Mouse (Mus musculus): ENCODE results near the gene B9d1. TPM values are rescaled to one million over a fixed set of nuclear protein-coding genes. Genes with fewer than 3 reads are reported as not detected.

The B9d1 gene
- 1 to 10 TPM; 2.2 to 4.4 (median 2.4) TPM for polyA plus RNA-seq (2017; shearing (Covaris generic))

DNA sequence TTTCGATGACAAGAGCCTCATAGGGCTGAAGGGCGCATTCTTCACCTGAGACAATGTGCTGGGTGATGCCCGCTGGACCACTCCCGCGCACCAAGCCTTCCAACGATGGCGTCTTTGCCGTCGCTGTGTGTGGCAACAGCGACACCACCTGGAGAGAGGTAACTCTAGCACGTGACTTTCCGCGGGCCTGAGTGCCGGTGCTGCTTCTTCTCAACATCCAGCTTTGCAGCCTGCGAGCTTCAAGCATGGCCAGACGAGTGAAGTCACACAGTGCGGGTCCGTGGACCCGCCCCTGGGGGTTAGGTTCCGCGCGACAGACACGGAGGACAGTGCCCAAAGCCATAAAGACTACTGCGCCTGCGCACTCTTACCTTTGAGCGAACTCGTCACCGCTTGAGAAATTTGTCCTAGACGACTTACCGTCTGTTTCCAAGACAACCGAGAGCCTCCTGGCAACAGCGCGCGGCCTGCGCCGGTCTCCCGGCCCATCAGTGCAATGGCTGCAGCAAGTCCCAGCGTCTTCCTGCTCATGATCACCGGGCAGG lies at the start of gene B9d1:
Gene B9d1, plus strand, starts transcription at position 432 of the 545 bp plus-strand sequence.
- peak; percentile 87 for ATAC-seq

- no peak for ATAC-seq
These were observed 40.9 kb upstream of the B9d1 start for GRCm38 (mm10) chr11:61464071-61464470.

DNA sequence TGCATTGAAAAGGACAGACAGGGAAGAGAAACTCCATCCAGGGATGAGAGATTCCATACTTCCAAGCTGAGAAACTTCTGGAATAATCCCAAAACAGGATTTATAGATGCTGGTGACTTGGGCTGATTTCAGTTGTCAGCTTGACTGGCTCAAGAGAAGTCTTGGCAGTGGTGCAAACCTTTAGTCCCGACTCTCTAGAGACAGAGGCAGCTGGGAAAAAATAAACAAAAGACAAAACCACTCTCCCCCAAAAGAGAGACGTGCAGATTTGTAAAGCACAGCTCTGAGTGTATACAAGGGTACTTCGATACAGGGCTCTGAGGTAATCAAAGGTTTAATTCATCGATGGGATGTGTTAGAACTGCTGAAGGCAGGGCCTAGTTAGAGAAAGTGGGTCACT lies 39.5 kb upstream of the B9d1 start:
- ATAC-seq = no peak

- no peak for ATAC-seq
These were observed 36.4 kb upstream of the B9d1 start for GRCm38 (mm10) chr11:61468534-61468933.

- no peak for ATAC-seq
These were observed 35.5 kb upstream of the B9d1 start for GRCm38 (mm10) chr11:61469317-61469917.

DNA sequence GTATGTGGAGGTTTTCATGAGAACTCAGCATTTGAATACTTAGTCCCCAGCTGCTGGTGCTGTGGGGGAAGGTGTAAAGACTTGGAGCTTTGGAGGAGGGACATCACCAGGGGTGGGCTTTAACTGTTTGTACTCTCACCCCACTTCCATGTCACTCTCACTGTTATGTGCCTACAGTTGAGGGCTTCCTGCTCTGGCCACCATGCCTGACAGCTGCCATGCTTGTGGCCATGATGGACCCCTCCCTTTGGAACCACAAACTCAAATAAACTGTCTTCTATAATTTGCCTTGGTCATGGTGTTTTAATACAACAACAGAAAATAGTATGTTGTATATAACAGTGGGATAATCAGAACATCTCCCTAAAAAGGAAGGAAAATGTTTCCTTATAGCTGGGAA lies 34.1 kb upstream of the B9d1 start:
- ATAC-seq = no peak

DNA sequence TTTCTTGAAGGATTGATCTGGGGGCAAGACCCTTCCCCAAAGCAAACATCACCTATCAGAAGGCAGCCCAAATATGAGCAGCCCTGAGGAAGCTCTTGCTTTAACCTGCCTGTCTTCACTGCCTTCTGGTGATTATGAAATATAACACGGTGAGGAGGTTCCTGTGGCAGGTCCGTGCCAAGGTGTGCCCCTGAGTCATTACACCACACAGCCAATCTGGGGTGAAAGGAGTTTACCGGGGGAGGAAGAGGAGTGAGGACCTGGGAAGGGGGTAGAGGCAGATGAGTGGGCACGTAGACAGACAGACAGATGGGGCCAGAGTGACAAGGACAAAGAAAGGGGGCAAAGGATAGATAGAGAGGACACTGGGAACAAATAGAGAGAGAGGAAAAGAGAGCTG lies 31.3 kb upstream of the B9d1 start:
- no peak for ATAC-seq

GRCm38 (mm10) chr11:61476786-61477382 lies 28.1 kb upstream of the B9d1 start:
- no peak for ATAC-seq

DNA sequence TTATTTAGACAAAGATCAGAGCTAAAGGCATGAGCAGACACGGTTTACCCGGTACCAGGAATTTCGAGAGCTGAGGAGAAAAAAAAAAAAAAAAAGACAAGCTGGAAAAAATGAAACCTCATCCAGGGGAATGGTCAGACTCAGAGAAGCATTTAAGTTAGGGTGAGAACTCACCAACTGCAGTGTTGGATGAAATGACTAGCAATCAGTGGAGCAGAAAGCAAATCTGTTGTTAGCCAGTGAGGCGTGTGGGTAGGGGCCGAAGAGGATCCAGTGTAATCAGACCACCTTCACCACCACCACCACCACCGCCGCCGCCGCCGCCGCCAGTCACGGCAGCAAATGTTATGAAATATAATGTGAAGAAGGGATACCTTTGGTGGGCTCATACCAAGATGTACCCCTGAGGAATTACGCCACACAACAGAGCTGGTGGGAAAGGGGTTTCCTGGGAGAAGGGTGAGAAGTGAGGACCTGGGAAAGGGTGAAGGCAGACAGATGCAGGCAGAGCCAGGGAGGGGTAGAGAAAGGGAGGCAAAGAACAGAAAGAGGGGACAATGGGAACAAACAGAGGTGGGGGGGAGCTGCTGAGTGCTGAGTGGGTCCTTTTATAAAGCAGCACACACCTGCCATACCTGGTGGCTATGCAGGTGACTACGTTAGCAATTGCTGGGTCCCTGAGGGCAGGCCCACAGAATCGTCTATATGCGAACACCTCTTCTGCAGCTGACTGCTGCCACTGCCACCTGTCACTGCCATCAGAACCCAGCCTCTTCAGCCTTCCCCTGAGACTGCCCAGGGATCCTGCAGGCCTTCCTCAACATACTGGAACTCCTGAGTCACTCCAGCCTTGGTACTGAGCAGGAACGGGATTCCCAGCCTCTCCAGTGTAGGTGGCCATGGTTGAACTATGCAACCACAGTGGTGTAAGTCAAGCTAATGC lies 27.1 kb upstream of the B9d1 start:
- no peak for ATAC-seq

- no peak for ATAC-seq
These were observed 26.2 kb upstream of the B9d1 start for GRCm38 (mm10) chr11:61478788-61479187.

- peak; percentile 25 for ATAC-seq
These were observed 23.5 kb upstream of the B9d1 start for GRCm38 (mm10) chr11:61481239-61482090.

DNA sequence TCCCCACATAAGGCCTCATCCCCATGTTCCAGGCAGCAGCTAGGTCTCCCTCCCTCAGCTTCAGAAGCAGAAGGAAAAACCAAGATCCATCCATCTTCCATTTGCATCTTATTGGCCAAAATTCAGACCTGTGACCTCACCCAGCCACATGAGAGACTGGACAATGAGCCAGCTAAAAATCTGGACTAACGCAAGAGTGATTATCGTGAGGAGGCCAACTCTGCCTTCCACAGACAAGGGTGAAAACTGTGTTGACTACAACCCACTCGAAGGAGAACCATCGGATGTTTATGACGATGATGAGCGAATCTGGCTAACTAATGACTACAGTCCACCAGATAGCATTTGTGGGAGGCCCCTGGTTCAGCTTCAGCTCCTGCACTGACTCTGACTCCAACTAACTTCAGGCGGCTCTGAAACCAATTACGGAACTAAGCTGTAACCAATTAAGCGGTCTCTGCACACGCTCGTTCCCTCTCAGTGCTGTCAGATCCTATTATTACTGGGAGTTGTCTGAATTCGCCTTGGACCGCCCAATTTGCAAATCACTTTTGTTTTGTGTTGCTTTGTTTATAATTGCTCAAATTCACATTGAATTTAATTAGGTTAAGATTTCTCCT lies 21.6 kb upstream of the B9d1 start:
- no peak for ATAC-seq

- ATAC-seq = no peak
These were observed 20.7 kb upstream of the B9d1 start for GRCm38 (mm10) chr11:61484256-61484612.

DNA sequence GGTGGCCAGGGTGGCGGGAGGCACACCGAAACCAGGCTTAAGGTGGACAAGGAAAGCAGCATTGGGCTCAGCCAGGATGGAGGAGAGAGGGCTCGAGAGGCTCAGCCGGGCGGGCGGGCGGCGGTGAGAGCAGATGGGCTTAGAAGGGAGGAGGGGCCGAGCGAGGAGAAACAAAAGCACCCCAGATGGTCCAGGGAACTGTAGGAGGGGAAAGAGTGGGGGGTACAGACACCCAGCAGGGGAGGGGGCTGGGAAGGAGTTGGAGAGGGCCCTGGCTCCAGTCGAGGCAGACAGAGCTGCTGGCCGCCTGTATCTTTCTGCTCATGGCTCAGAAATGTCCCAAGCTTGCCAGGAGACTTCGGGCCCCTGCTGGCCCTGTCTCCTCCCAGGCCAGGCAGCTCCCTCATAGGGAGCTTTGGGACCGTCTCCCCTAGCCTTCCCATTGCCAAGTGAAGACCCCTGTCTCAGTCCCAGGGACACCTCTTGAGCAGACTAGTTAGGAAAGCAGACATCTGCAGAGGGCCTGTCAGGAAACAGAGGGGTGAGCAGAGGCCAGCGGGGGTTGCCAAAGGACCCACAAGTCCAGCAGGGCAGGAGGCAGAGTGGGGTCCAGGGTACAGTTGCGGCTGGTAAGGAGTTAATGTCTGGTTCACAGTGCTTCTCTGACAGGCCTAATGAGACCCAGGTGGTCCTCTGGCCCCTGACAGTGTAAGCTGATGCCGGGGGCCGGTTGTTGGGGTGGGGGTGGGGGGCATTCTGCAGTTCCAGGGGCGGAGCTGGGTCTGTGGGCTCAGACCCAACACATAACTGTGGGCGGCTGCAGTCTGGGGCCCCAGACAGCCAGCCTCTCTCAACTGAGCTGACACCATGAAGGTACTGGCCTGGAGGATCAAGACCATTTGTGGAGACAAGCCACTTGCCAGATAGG lies 20.1 kb upstream of the B9d1 start, which contains the start of gene Mfap4:
Gene Mfap4, plus strand, starts transcription at position 819 of the 928 bp plus-strand sequence.
- no peak for ATAC-seq

DNA sequence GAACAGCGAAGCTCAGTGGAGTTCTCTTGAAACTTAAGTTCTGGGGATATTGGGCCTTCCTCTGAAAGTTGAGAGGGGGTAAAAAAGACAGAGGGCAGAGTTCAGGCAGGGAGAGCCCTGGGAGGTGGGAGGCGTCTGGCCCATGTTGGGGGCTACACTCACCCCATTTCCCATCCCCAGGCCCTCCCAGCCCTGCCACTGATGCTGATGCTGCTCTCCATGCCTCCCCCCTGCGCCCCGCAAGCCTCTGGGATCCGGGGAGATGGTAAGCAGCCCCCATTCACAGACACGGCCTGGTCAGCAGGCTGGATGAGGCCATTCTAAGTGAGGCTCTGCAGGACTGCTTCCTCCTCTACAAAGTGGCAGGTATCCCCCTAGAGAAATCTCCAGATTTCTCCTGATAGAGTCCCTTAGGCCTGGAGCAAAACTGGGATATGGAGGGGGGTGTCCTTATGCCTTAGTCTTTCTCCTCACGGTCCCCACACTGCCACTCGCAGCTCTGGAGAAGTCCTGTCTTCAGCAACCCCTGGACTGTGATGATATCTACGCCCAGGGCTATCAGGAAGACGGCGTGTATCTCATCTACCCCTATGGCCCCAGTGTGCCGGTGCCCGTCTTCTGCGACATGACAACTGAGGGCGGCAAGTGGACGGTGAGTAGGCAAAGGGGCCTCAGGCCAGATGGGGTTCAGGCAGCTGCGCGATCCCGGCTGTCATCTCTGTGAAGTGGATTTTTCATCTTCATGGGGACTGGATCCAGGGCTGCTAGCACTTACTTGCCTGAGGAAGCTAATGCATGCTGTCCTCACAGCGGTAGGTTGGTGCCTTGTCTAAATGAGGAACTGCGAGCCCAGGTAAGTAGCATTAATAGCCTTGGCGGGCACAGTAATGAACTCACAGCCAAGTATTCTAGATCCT lies 19.1 kb upstream of the B9d1 start:
- no peak for ATAC-seq

DNA sequence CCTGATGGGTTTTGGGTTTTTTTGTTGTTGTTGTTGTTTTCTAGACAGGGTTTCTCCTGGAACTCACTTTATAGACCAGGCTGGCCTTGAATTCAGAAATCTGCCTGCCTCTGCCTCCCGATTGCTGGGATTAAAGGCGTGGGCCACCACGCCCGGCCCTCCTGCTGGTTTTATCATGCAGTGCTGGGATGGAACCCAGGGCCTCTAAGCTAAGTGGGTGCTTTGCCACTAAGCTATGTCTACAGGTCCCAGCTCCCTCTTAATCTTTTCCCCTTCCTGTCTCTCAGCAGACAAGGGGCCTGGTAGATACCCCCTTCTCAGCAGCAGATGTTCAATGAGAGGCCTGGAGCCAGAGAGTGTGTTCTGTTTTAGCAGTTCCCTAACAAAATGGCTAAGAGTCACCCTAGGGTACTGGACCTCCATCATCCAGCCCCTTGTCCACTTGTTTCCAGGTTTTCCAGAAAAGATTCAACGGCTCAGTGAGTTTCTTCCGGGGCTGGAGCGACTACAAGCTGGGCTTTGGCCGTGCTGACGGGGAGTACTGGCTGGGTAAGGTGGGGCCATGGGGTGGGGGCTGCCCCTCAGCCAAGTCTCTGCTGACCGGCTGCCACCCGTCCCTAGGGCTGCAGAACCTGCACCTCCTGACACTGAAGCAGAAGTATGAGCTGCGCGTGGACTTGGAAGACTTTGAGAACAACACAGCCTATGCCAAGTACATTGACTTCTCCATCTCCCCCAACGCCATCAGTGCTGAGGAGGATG lies 18.3 kb upstream of the B9d1 start:
- ATAC-seq = no peak

DNA sequence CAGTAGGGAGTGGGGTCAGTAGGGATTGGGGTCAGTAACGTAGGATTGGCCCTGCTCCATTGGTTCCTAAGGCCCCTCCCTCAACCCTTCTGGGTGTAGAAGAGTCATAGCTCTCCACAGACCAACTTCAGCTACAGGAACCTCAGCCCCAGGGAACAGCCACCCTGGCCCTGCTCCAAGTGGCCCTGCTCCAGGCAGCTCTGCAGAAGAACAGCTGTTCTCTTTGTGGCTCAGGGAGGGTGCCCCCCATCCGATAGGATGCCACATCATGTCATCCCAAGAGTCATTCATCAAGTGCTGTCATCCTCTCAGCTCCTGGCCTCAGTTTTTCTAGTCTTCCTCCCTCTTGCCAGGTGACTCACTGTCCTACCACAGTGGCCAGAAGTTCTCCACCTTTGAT lies 17.5 kb upstream of the B9d1 start:
- ATAC-seq = no peak

GRCm38 (mm10) chr11:61487936-61488335 lies 17.0 kb upstream of the B9d1 start:
- ATAC-seq = no peak

GRCm38 (mm10) chr11:61489085-61489484 lies 15.9 kb upstream of the B9d1 start:
- no peak for ATAC-seq
